Mouse (Mus musculus) MEL (cell line): ENCODE measurements around the gene Bms1. TPM values are rescaled to one million over a fixed set of nuclear protein-coding genes. Genes with fewer than 3 reads are reported as not detected.

Experiments
- DNase-seq: peaks from one replicate; pipeline ENCODE4 v3.0.0; 2011; ENCODE audit warnings: low read depth, low spot score
- H3K27ac ChIP-seq: 2 replicates; pipeline ENCODE4 v1.5.1; 2012; ENCODE audit warnings: low read depth, mild to moderate bottlenecking, control low read depth, low read length, moderate library complexity; ENCODE audit not compliant: control insufficient read depth
- H3K27me3 ChIP-seq, 2 experiments: fragments of 150-350 bp in 1 of 2; sonication (generic) in 1 of 2; 2 replicates each; pipeline ENCODE4 v1.6.1; 2012; ENCODE audit warnings: low read length in 2 of 2, mild to moderate bottlenecking in 2 of 2, improper control_type of control experiment in 1 of 2, moderate library complexity in 1 of 2; ENCODE audit not compliant: insufficient read depth in 2 of 2, control insufficient read depth in 1 of 2
- H3K36me3 ChIP-seq, 2 experiments: 2 replicates each; pipeline ENCODE4 v1.6.1; 2012 to 2014; ENCODE audit warnings: low read length in 2 of 2, improper control_type of control experiment in 1 of 2, inconsistent platforms in 1 of 2, mild to moderate bottlenecking in 1 of 2; ENCODE audit not compliant: insufficient read depth in 2 of 2, control insufficient read depth in 1 of 2
- H3K4me1 ChIP-seq, 2 experiments: fragments of 150-350 bp in 1 of 2; sonication (generic) in 1 of 2; 2 replicates each; pipeline ENCODE4 v1.6.1; 2012; ENCODE audit warnings: low read length in 2 of 2, improper control_type of control experiment in 1 of 2, mild to moderate bottlenecking in 1 of 2; ENCODE audit not compliant: insufficient read depth in 2 of 2, control insufficient read depth in 1 of 2
- H3K4me3 ChIP-seq, 2 experiments: fragments of 150-350 bp in 1 of 2; sonication (generic) in 1 of 2; 2 replicates each; pipeline ENCODE4 v1.5.1; 2012; ENCODE audit warnings: low read depth in 2 of 2, low read length in 2 of 2, mild to moderate bottlenecking in 2 of 2, moderate library complexity in 2 of 2, control low read depth in 1 of 2, improper control_type of control experiment in 1 of 2; ENCODE audit not compliant: control insufficient read depth in 1 of 2, insufficient read depth in 1 of 2
- H3K79me2 ChIP-seq: 2 replicates; pipeline ENCODE4 v1.6.1; 2012; ENCODE audit warnings: mild to moderate bottlenecking, low read length, moderate library complexity; ENCODE audit not compliant: control insufficient read depth, poor library complexity, insufficient read depth
- H3K9ac ChIP-seq: 2 replicates; pipeline ENCODE4 v1.6.1; 2012; ENCODE audit warnings: low read depth, mild to moderate bottlenecking, control low read depth, low read length, moderate library complexity; ENCODE audit not compliant: control insufficient read depth, poor library complexity, severe bottlenecking
- H3K9me3 ChIP-seq: fragments of 150-350 bp; sonication (generic); replicated peaks from 2 replicates; pipeline ENCODE4 v1.6.1; 2012; ENCODE audit warnings: mild to moderate bottlenecking, low read length, improper control_type of control experiment, moderate library complexity; ENCODE audit not compliant: insufficient read depth
- BHLHE40 ChIP-seq: IDR thresholded peaks from 2 replicates; pipeline ENCODE4 v1.6.1; 2012; ENCODE audit warnings: low read depth, mild to moderate bottlenecking, inconsistent platforms, low read length, improper control_type of control experiment, borderline replicate concordance
- EP300 ChIP-seq, 2 experiments: IDR thresholded peaks; 2 replicates each; pipeline ENCODE4 v1.6.1; 2011; ENCODE audit warnings: improper control_type of control experiment in 2 of 2, low read length in 2 of 2, low read depth in 1 of 2, mild to moderate bottlenecking in 1 of 2
- GABPA ChIP-seq: IDR thresholded peaks from 2 replicates; pipeline ENCODE4 v1.6.1; 2012; ENCODE audit warnings: low read depth, mild to moderate bottlenecking, inconsistent platforms, low read length, improper control_type of control experiment, moderate library complexity
- HCFC1 ChIP-seq: IDR thresholded peaks from 2 replicates; pipeline ENCODE4 v1.6.1; 2012; ENCODE audit warnings: low read depth, mild to moderate bottlenecking, inconsistent platforms, low read length, improper control_type of control experiment, moderate library complexity
- JUND ChIP-seq: IDR thresholded peaks from 2 replicates; pipeline ENCODE4 v1.6.1; 2011; ENCODE audit warnings: low read depth, mild to moderate bottlenecking, improper control_type of control experiment, low read length
- KAT2A ChIP-seq: conservative IDR thresholded peaks from 2 replicates; pipeline ENCODE4 v1.6.1; 2012; ENCODE audit warnings: low read depth, low read length, improper control_type of control experiment, inconsistent platforms
- MAFK ChIP-seq: IDR thresholded peaks from 2 replicates; pipeline ENCODE4 v1.6.1; 2011; ENCODE audit warnings: low read depth, mild to moderate bottlenecking, low read length, improper control_type of control experiment, borderline replicate concordance
- MAX ChIP-seq: IDR thresholded peaks from 2 replicates; pipeline ENCODE4 v1.6.1; 2011; ENCODE audit warnings: low read length, improper control_type of control experiment
- MEF2A ChIP-seq: IDR thresholded peaks from 2 replicates; pipeline ENCODE4 v1.6.1; 2014; ENCODE audit warnings: low read depth, mild to moderate bottlenecking, inconsistent platforms, low read length, improper control_type of control experiment; ENCODE audit not compliant: poor library complexity, insufficient replicate concordance, severe bottlenecking; ENCODE audit errors: extremely low read depth
- NELFE ChIP-seq: IDR thresholded peaks from 2 replicates; pipeline ENCODE4 v1.6.1; 2011; ENCODE audit warnings: low read depth, low read length, improper control_type of control experiment
- NRF1 ChIP-seq: IDR thresholded peaks from 2 replicates; pipeline ENCODE4 v1.6.1; 2014; ENCODE audit warnings: low read depth, mild to moderate bottlenecking, inconsistent platforms, low read length, improper control_type of control experiment, moderate library complexity; ENCODE audit not compliant: poor library complexity, insufficient read depth, severe bottlenecking
- POLR2A ChIP-seq, 2 experiments: IDR thresholded peaks; 2 replicates each; pipeline ENCODE4 v1.6.1; 2011 to 2012; ENCODE audit warnings: low read length in 2 of 2, mild to moderate bottlenecking in 2 of 2, control low read depth in 1 of 2, improper control_type of control experiment in 1 of 2, low read depth in 1 of 2, moderate library complexity in 1 of 2; ENCODE audit not compliant: control insufficient read depth in 1 of 2, insufficient read depth in 1 of 2, poor library complexity in 1 of 2
- POLR2AphosphoS2 ChIP-seq: IDR thresholded peaks from 2 replicates; pipeline ENCODE4 v1.6.1; 2011; ENCODE audit warnings: low read length, improper control_type of control experiment
- POLR2AphosphoS5 ChIP-seq: IDR thresholded peaks from 2 replicates; pipeline ENCODE4 v1.6.1; 2012; ENCODE audit warnings: low read depth, borderline replicate concordance, mild to moderate bottlenecking, inconsistent platforms, low read length, moderate library complexity, mixed read lengths
- SMC3 ChIP-seq: IDR thresholded peaks from 2 replicates; pipeline ENCODE4 v1.6.1; 2011; ENCODE audit warnings: low read depth, low read length, improper control_type of control experiment
- TBP ChIP-seq: IDR thresholded peaks from 2 replicates; pipeline ENCODE4 v1.8.0; 2011; ENCODE audit warnings: low read depth, low read length, improper control_type of control experiment
- TCF12 ChIP-seq: IDR thresholded peaks from 2 replicates; pipeline ENCODE4 v1.6.1; 2014; ENCODE audit warnings: low read depth, mild to moderate bottlenecking, inconsistent platforms, low read length, improper control_type of control experiment, moderate library complexity
- USF1 ChIP-seq: IDR thresholded peaks from 2 replicates; pipeline ENCODE4 v1.6.1; 2014; ENCODE audit warnings: low read depth, mild to moderate bottlenecking, inconsistent platforms, low read length, improper control_type of control experiment, moderate library complexity
- USF2 ChIP-seq, 2 experiments: IDR thresholded peaks; 2 replicates each; pipeline ENCODE4 v1.6.1; 2011 to 2012; ENCODE audit warnings: improper control_type of control experiment in 2 of 2, low read length in 2 of 2, borderline replicate concordance in 1 of 2, inconsistent platforms in 1 of 2, low read depth in 1 of 2, mild to moderate bottlenecking in 1 of 2; ENCODE audit not compliant: insufficient read depth in 1 of 2
- ZC3H11A ChIP-seq: IDR thresholded peaks from 2 replicates; pipeline ENCODE4 v1.6.1; 2012; ENCODE audit warnings: low read depth, mild to moderate bottlenecking, inconsistent platforms, low read length, improper control_type of control experiment
- ZKSCAN1 ChIP-seq: IDR thresholded peaks from 2 replicates; pipeline ENCODE4 v1.6.1; 2012; ENCODE audit warnings: low read depth, mild to moderate bottlenecking, inconsistent platforms, low read length, improper control_type of control experiment, moderate library complexity
- ZMIZ1 ChIP-seq: IDR thresholded peaks from 2 replicates; pipeline ENCODE4 v1.6.1; 2012; ENCODE audit warnings: low read depth, mild to moderate bottlenecking, inconsistent platforms, low read length, improper control_type of control experiment, moderate library complexity
- ZNF384 ChIP-seq: IDR thresholded peaks from 2 replicates; pipeline ENCODE4 v1.6.1; 2012; ENCODE audit warnings: low read depth, mild to moderate bottlenecking, inconsistent platforms, low read length, improper control_type of control experiment
- polyA plus RNA-seq, 2 experiments: library from polyadenylated mRNA; stranded (reverse) in 1 of 2; unstranded in 1 of 2; fragments of >175 nt in 1 of 2; fragments of >200 nt in 1 of 2; gene quantifications; 2 replicates each; pipeline versions ENCODE4 v1.2.1 to v1.2.4; 2012; ENCODE audit warnings: low replicate concordance in 2 of 2, low read depth in 1 of 2; ENCODE audit not compliant: insufficient read length in 2 of 2, insufficient read depth in 1 of 2, missing spikeins in 1 of 2
- total RNA-seq: library from RNA; depleted of rRNA; stranded (reverse); fragments of 300-350 nt; gene quantifications from 2 replicates; pipeline ENCODE4 v1.2.3, GENCODE M21; 2012

Bms1 gene
- total and polyA plus RNA-seq, 3 experiments: 100 to 384 (median 109) TPM

DNA sequence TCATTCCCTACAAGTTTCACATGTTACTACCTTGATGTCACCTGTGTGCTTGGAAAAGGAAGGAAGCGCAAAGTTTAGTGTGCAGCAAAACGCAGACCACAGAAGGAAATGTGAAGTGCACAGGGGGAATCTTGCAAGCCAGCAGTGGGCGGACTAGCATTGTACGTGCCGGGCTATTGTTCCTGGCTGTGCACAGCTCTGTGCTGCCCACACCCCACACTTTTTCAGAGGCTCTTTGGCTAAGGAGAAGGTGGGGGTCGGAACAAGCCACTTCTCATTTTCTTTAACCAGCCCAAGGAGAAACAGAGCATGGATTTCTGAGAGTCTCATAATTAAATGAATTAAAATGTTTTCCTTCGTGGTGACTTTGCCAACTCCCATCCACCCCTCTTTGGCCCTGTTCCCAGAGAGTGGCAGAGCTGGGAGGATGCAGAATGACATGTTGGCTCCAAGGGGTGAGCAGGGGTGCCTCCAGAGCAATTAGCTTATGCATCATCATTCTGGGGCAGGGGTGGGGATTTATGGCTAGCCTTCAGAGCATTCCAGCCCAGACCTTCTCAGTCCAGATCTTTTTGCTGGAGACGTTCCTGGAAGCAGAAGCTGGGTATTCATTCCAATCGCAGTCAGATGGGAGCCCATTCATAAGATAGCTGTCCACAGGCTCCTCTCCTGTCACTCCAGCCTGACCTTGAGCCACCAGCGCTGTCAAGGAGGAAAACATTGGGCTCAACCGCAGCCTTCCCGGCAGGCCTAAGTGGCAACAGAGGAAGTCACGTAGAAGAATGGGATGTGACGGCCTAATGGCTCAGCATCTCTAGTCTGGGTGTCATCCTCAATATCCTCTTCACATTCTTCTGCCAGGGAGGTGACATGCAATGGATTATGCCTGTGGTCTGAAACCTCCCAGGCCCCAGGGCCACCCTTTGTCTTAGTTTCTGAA lies 82.5 kb downstream of the Bms1 start:
- no peak overlapping the region for H3K4me3 ChIP-seq
- H3K4me1 ChIP-seq: no peaks in the 10 kb centered on the region
- no peak overlapping the region for H3K9ac ChIP-seq
- DNase-seq: no peak
- H3K27me3 ChIP-seq: no peaks in the 10 kb centered on the region; a peak in 1 of 4 replicates
- no peak for TF ChIP-seq USF1
- TF ChIP-seq EP300 (IDR thresholded peaks at IDR 0.05; ENCODE audit: low read depth in 1 of 2, low read length in 2 of 2): no peak
- no peak for TF ChIP-seq MAX
- no peak for TF ChIP-seq ZNF384
- TF ChIP-seq POLR2AphosphoS5: no peak
- TF ChIP-seq NELFE: no peak
- TF ChIP-seq, all 39 proteins: peak for 0
- no peaks in the 10 kb centered on the region for H3K9me3 ChIP-seq
- no peak overlapping the region for H3K27ac ChIP-seq
- H3K79me2 ChIP-seq: no peaks in the 10 kb centered on the region
- H3K36me3 ChIP-seq: no peaks in the 10 kb centered on the region

DNA sequence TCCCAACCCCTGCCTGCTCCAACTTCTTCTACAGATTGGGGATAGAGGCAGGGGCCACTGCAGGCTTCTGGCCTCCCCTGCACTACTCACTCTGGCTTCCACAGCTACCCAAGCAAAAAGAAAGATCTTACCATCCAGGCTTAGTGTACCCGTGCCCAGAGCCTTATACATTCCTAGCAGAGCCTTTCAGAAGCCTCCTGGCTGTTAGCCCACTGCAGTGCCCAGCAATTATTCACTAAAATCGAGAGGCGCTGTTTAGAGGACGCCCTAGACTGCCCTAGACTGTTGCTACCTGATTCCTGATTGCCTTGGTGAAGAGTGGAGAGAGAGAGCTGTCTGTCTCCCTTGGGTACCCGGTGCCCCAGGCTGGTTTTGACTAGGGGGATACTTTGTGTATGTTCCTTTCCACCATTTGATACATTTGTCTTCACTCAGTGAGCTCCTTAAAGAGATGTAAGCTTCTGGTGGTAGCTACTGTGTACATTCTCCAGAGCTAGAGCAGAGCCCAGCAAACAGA lies 83.3 kb downstream of the Bms1 start:
- no peak for DNase-seq
- Histone ChIP-seq H3K27me3 (no peaks in the 10 kb centered on the region; a peak in 1 of 4 replicates), H3K4me3 (no peak overlapping the region), H3K27ac (no peak overlapping the region), H3K36me3 (no peaks in the 10 kb centered on the region), H3K9me3 (no peaks in the 10 kb centered on the region), H3K79me2 (no peaks in the 10 kb centered on the region), H3K4me1 (no peaks in the 10 kb centered on the region), H3K9ac (no peak overlapping the region)
- TF ChIP-seq USF2 (IDR thresholded peaks at IDR 0.05; ENCODE audit: borderline replicate concordance in 1 of 2, insufficient read depth in 1 of 2, low read depth in 1 of 2, low read length in 2 of 2): no peak
- TF ChIP-seq MAFK: no peak
- no peak for TF ChIP-seq MEF2A
- TF ChIP-seq JUND: no peak
- TF ChIP-seq POLR2A (IDR thresholded peaks at IDR 0.05; ENCODE audit: control insufficient read depth in 1 of 2, insufficient read depth in 1 of 2, low read depth in 1 of 2, low read length in 2 of 2, poor library complexity in 1 of 2): no peak

DNA sequence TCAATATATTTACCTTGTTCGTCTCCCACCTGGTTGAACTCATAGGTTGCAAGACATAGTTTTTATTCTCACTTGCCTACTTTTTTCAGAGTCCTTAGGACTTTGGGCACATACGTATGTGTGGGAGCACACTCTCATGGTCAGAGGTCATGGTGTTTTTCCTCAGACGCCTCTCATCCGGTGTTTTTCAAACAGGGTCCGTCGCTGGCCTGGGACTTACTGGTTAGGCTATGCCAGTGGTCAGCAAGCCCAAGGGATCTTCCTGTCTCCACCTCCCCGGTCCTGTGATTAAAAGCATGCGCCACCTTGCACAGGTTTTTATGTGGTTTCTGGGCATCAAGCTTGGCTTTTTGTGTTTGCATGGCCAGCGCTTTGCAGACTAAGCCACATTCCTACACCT lies 85.4 kb downstream of the Bms1 start:
- H3K36me3 ChIP-seq: no peaks in the 10 kb centered on the region
- H3K4me3 ChIP-seq: no peak overlapping the region
- no peak overlapping the region for H3K27ac ChIP-seq
- DNase-seq: no peak
- no peaks in the 10 kb centered on the region for H3K9me3 ChIP-seq
- no peaks in the 10 kb centered on the region for H3K4me1 ChIP-seq
- H3K79me2 ChIP-seq: no peaks in the 10 kb centered on the region
- H3K9ac ChIP-seq: no peak overlapping the region
- H3K27me3 ChIP-seq: no peaks in the 10 kb centered on the region; a peak in 1 of 4 replicates
- TF ChIP-seq BHLHE40: no peak
- TF ChIP-seq POLR2A (IDR thresholded peaks at IDR 0.05; ENCODE audit: control insufficient read depth in 1 of 2, insufficient read depth in 1 of 2, low read depth in 1 of 2, low read length in 2 of 2, poor library complexity in 1 of 2): no peak
- no peak for TF ChIP-seq GABPA
- TF ChIP-seq NRF1: no peak
- no peak for TF ChIP-seq KAT2A
- TF ChIP-seq SMC3: no peak
- TF ChIP-seq POLR2AphosphoS2: no peak
- no peak for TF ChIP-seq TCF12
- no peak for TF ChIP-seq NELFE
- TF ChIP-seq HCFC1: no peak
- no peak for TF ChIP-seq TBP
- no peak for TF ChIP-seq ZKSCAN1
- no peak for TF ChIP-seq ZC3H11A
- no peak for TF ChIP-seq ZMIZ1
